Mouse (Mus musculus): ENCODE data around the gene Tsc2.

The Tsc2 gene

GRCm38 (mm10) chr17:24565792-24566191, 66.6 kb downstream of the Tsc2 start:
- DNase-seq = peak in 1 of 2 experiments; percentile 8

GRCm38 (mm10) chr17:24565092-24565491, 67.3 kb downstream of the Tsc2 start:
- no peak for DNase-seq

- no peak for DNase-seq
Measured at GRCm38 (mm10) chr17:24564422-24564821, 68.0 kb downstream of the Tsc2 start.

- no peak for DNase-seq
Measured at GRCm38 (mm10) chr17:24563638-24564037, 68.8 kb downstream of the Tsc2 start.

GRCm38 (mm10) chr17:24561592-24561991, 70.8 kb downstream of the Tsc2 start:
- DNase-seq = no peak

GRCm38 (mm10) chr17:24560301-24561028, 72.0 kb downstream of the Tsc2 start:
- DNase-seq = no peak

GRCm38 (mm10) chr17:24559146-24559545, 73.3 kb downstream of the Tsc2 start:
- peak; percentile 42 to 55 for DNase-seq

- peak; percentile 30 for DNase-seq
Measured at GRCm38 (mm10) chr17:24558600-24559099, 73.8 kb downstream of the Tsc2 start.

- peak; percentile 63 to 71 for DNase-seq
Measured at GRCm38 (mm10) chr17:24557091-24557490, 75.3 kb downstream of the Tsc2 start.

GRCm38 (mm10) chr17:24551050-24551444, 81.4 kb downstream of the Tsc2 start:
- DNase-seq = no peak

GRCm38 (mm10) chr17:24550416-24551049, 81.9 kb downstream of the Tsc2 start:
- DNase-seq = peak; percentile 74 to 76

- peak; percentile 99 to 100 for DNase-seq
Measured at GRCm38 (mm10) chr17:24549618-24550415, 82.6 kb downstream of the Tsc2 start, which contains the start of gene Pkd1. Gene Pkd1, plus strand, starts transcription at chr17:24549834.

- peak; percentile 80 to 86 for DNase-seq
Measured at GRCm38 (mm10) chr17:24548921-24549617, 83.4 kb downstream of the Tsc2 start.

GRCm38 (mm10) chr17:24548435-24548834, 84.0 kb downstream of the Tsc2 start:
- peak; percentile 38 to 48 for DNase-seq

- DNase-seq = no peak
Measured at GRCm38 (mm10) chr17:24546234-24546633, 86.2 kb downstream of the Tsc2 start.

Data from lung, adult 18-20 months (tissue).